Mouse (Mus musculus): Measurements from ENCODE around the gene Tas2r135.

The Tas2r135 gene

GRCm38 (mm10) chr6:42426337-42426736, 21.1 kb downstream of the Tas2r135 start:
- DNase-seq (ENCODE audit: low read depth, low spot score), result no peak

GRCm38 (mm10) chr6:42433554-42433953, 28.3 kb downstream of the Tas2r135 start:
- no peak for DNase-seq (ENCODE audit: low read depth, low spot score)

- no peak for DNase-seq (ENCODE audit: low read depth, low spot score)
Observed at GRCm38 (mm10) chr6:42434446-42434845, 29.2 kb downstream of the Tas2r135 start, which contains the start of gene Tas2r126. Tas2r126 (plus strand) TSS chr6:42434535.

GRCm38 (mm10) chr6:42435490-42435889, 30.3 kb downstream of the Tas2r135 start:
- DNase-seq (ENCODE audit: low read depth, low spot score), result no peak

GRCm38 (mm10) chr6:42441395-42441794, 36.2 kb downstream of the Tas2r135 start:
- no peak for DNase-seq (ENCODE audit: low read depth, low spot score)

GRCm38 (mm10) chr6:42444491-42444890, 39.3 kb downstream of the Tas2r135 start:
- DNase-seq (ENCODE audit: low read depth, low spot score), result no peak

- DNase-seq (ENCODE audit: low read depth, low spot score), result no peak
Observed at GRCm38 (mm10) chr6:42447381-42447780, 42.1 kb downstream of the Tas2r135 start.

Measured in c-Kit-negative CD71-positive TER-119-positive erythroid progenitor cells, embryonic 14.5 days (primary cell).